Mouse (Mus musculus): Measurements from ENCODE around the gene Gpr87.
"Not testable (repeated sequence)": the region's sequence is repeated elsewhere in the genome, so short reads cannot be mapped to it uniquely, and the experiment has no call there.

Gene Gpr87

GRCm38 (mm10) chr3:59187336-59187735 lies 7.6 kb downstream of the Gpr87 start:
- DNase-seq (ENCODE audit: low spot score in 2 of 2) = peak in 1 of 2 experiments; percentile 41

- DNase-seq (ENCODE audit: low spot score in 2 of 2) = no peak
These were observed 9.2 kb downstream of the Gpr87 start for GRCm38 (mm10) chr3:59185662-59186061.

GRCm38 (mm10) chr3:59182129-59182528 lies 12.8 kb downstream of the Gpr87 start:
- DNase-seq (ENCODE audit: low spot score in 2 of 2) = no peak

- no peak for DNase-seq (ENCODE audit: low spot score in 2 of 2)
These were observed 13.8 kb downstream of the Gpr87 start for GRCm38 (mm10) chr3:59181134-59181533.

- DNase-seq (ENCODE audit: low spot score in 2 of 2) = no peak
These were observed 18.0 kb downstream of the Gpr87 start for GRCm38 (mm10) chr3:59176871-59177270.

GRCm38 (mm10) chr3:59175234-59175633 lies 19.7 kb downstream of the Gpr87 start:
- DNase-seq (ENCODE audit: low spot score in 2 of 2) = peak in 1 of 2 experiments; percentile 34

- peak in 1 of 2 experiments; percentile 24 for DNase-seq (ENCODE audit: low spot score in 2 of 2)
These were observed 20.3 kb downstream of the Gpr87 start for GRCm38 (mm10) chr3:59174426-59175154.

GRCm38 (mm10) chr3:59169921-59170627 lies 24.8 kb downstream of the Gpr87 start:
- DNase-seq (ENCODE audit: low spot score in 2 of 2) = no peak

GRCm38 (mm10) chr3:59169215-59169614 lies 25.7 kb downstream of the Gpr87 start:
- no peak for DNase-seq (ENCODE audit: low spot score in 2 of 2)

GRCm38 (mm10) chr3:59168476-59168875 lies 26.4 kb downstream of the Gpr87 start:
- no peak for DNase-seq (ENCODE audit: low spot score in 2 of 2)

- DNase-seq (ENCODE audit: low spot score in 2 of 2) = no peak
These were observed 27.4 kb downstream of the Gpr87 start for GRCm38 (mm10) chr3:59167417-59168054.

- no peak for DNase-seq (ENCODE audit: low spot score in 2 of 2)
These were observed 34.4 kb downstream of the Gpr87 start for GRCm38 (mm10) chr3:59160465-59160864.

- no peak for DNase-seq (ENCODE audit: low spot score in 2 of 2)
These were observed 37.9 kb downstream of the Gpr87 start for GRCm38 (mm10) chr3:59157048-59157447.

- DNase-seq (ENCODE audit: low spot score in 2 of 2) = no peak
These were observed 39.5 kb downstream of the Gpr87 start for GRCm38 (mm10) chr3:59155404-59155803.

GRCm38 (mm10) chr3:59154888-59155287 lies 40.0 kb downstream of the Gpr87 start:
- DNase-seq (ENCODE audit: low spot score in 2 of 2) = no peak

- DNase-seq (ENCODE audit: low spot score in 2 of 2) = no peak
These were observed 41.5 kb downstream of the Gpr87 start, which contains the start of gene P2ry14 for GRCm38 (mm10) chr3:59153424-59153823. Gene P2ry14 (minus strand): TSS chr3:59153618.

- no peak for DNase-seq (ENCODE audit: low spot score in 2 of 2)
These were observed 44.3 kb downstream of the Gpr87 start for GRCm38 (mm10) chr3:59150624-59151023.

- DNase-seq (ENCODE audit: low spot score in 2 of 2) = no peak
These were observed 45.3 kb downstream of the Gpr87 start for GRCm38 (mm10) chr3:59149646-59150045.

GRCm38 (mm10) chr3:59145194-59145593 lies 49.7 kb downstream of the Gpr87 start:
- no peak for DNase-seq (ENCODE audit: low spot score in 2 of 2)

GRCm38 (mm10) chr3:59141507-59142305 lies 53.2 kb downstream of the Gpr87 start:
- DNase-seq (ENCODE audit: low spot score in 2 of 2) = no peak

- not testable (repeated sequence) for DNase-seq (ENCODE audit: low spot score in 2 of 2)
These were observed 54.0 kb downstream of the Gpr87 start for GRCm38 (mm10) chr3:59140941-59141340.

- no peak for DNase-seq (ENCODE audit: low spot score in 2 of 2)
These were observed 54.8 kb downstream of the Gpr87 start for GRCm38 (mm10) chr3:59140115-59140514.

All from spleen, postnatal 4 days (tissue).